Mouse (Mus musculus) c-Kit-positive CD71-negative TER-119-negative erythroid progenitor cells, embryonic 14.5 days (primary cell): ENCODE results near the gene Saxo1.

Experiments used
- DNase-seq: peaks from one replicate; pipeline ENCODE4 v3.0.0-alpha.2; 2013; ENCODE audit warnings: low read depth

Gene Saxo1

GRCm38 (mm10) chr4:86422586-86422985, 135.5 kb downstream of the Saxo1 start:
- no peak for DNase-seq

GRCm38 (mm10) chr4:86416401-86417025, 141.6 kb downstream of the Saxo1 start:
- no peak for DNase-seq

GRCm38 (mm10) chr4:86413388-86413787, 144.7 kb downstream of the Saxo1 start:
- DNase-seq, result no peak

GRCm38 (mm10) chr4:86410946-86411345, 147.2 kb downstream of the Saxo1 start:
- no peak for DNase-seq

GRCm38 (mm10) chr4:86408421-86408820, 149.7 kb downstream of the Saxo1 start:
- DNase-seq, result no peak

GRCm38 (mm10) chr4:86407200-86407527, 151.0 kb downstream of the Saxo1 start:
- DNase-seq, result no peak

GRCm38 (mm10) chr4:86406501-86407199, 151.5 kb downstream of the Saxo1 start:
- no peak for DNase-seq

GRCm38 (mm10) chr4:86401116-86401515, 157.0 kb downstream of the Saxo1 start:
- DNase-seq, result no peak

- no peak for DNase-seq
These were observed 160.7 kb downstream of the Saxo1 start for GRCm38 (mm10) chr4:86397470-86397869.

- DNase-seq, result peak; percentile 1
These were observed 161.3 kb downstream of the Saxo1 start for GRCm38 (mm10) chr4:86396672-86397288.

- DNase-seq, result no peak
These were observed 162.5 kb downstream of the Saxo1 start for GRCm38 (mm10) chr4:86395636-86396035.
